Mouse (Mus musculus) stomach, embryonic 16.5 days (tissue): ENCODE measurements at regions not wholly inside any gene's neighbourhood (a gene's known extent, or its start where the extent isn't known, plus 50 kb on each side); places are given as distances from the start of the nearest gene placed in this dataset.
"Not testable (repeated sequence)": the region's sequence is repeated elsewhere in the genome, so short reads cannot be mapped to it uniquely, and the experiment has no call there.

Experiments used
- ATAC-seq: fragments of 200-750 bp; cut with Nextera tagmentation; 2 replicates; pipeline ENCODE4 v1.8.0; 2017; ENCODE audit warnings: moderate number of reproducible peaks, moderate TSS enrichment; ENCODE audit not compliant: insufficient read depth, low FRiP score
- H3K27ac ChIP-seq: fragments of 300-500 bp; sonication (generic); 2 replicates; pipeline ENCODE4 v1.5.1; 2014; ENCODE audit warnings: low read length
- H3K27me3 ChIP-seq: fragments of 300-500 bp; sonication (generic); 2 replicates; pipeline ENCODE4 v1.6.1; 2014; ENCODE audit warnings: low read length, control low read depth, mixed read lengths; ENCODE audit not compliant: control insufficient read depth, insufficient read depth
- H3K36me3 ChIP-seq: fragments of 300-500 bp; sonication (generic); 2 replicates; pipeline ENCODE4 v1.6.1; 2014; ENCODE audit warnings: low read length; ENCODE audit not compliant: control insufficient read depth, insufficient read depth
- H3K4me1 ChIP-seq: fragments of 300-500 bp; sonication (generic); 2 replicates; pipeline ENCODE4 v1.6.1; 2014; ENCODE audit warnings: low read length, control low read depth, mixed read lengths; ENCODE audit not compliant: control insufficient read depth, insufficient read depth
- H3K4me2 ChIP-seq: fragments of 300-500 bp; sonication (generic); 2 replicates; pipeline ENCODE4 v1.6.1; 2014; ENCODE audit warnings: low read depth, low read length, mixed read lengths
- H3K4me3 ChIP-seq: fragments of 300-500 bp; sonication (generic); replicated peaks from 2 replicates; pipeline ENCODE4 v1.5.1; 2014; ENCODE audit warnings: mild to moderate bottlenecking, low read length
- H3K9ac ChIP-seq: fragments of 300-500 bp; sonication (generic); 2 replicates; pipeline ENCODE4 v1.6.1; 2014; ENCODE audit warnings: low read length
- H3K9me3 ChIP-seq: fragments of 300-500 bp; sonication (generic); replicated peaks from 2 replicates; pipeline ENCODE4 v1.6.1; 2016; ENCODE audit warnings: low read length, control low read depth; ENCODE audit not compliant: control insufficient read depth
- WGBS: fragments of 180-500 bp; shearing (Covaris S2); extraction: QIAGEN DNeasy Blood & Tissue Kit; methylation state at CpG from one replicate; pipeline ENCODE4 v1.1.7; 2014; 5-methylcytosine and 5-hydroxymethylcytosine counted together

GRCm38 (mm10) chr10:30405669-30406393 lies 194.7 kb downstream of the Trmt11 start:
- WGBS, result 60% methylated on average over 13 of the region's 13 CpGs

DNA sequence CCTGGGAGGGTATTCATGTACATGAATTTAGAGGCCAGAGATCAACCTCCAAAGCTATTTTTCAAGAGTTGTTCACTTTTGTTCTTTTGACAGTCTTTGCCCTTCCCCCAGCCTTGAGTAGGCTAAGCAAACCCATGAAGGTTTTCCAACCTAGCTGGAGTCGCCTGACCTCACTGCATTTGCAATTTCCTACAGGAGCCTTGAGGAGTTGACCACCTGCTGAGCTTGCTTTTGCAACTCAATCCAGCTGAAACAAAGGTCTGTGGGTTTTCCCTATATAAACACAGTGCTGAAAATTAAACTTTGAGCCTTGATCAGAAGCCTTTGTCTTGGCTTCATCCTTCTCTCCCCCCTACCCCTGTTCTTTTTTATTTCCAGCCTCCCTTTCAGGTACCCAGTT lies 170.2 kb upstream of the Cenpw start:
- H3K36me3 ChIP-seq, result no peaks in the 10 kb centered on the region
- 10% methylated on average over 1 of the region's 1 CpGs for WGBS
- ATAC-seq, result no peak
- no peak overlapping the region for H3K27ac ChIP-seq
- no peak overlapping the region for H3K4me3 ChIP-seq
- H3K9me3 ChIP-seq, result no peaks in the 10 kb centered on the region
- H3K9ac ChIP-seq, result no peak overlapping the region
- no peaks in the 10 kb centered on the region for H3K4me1 ChIP-seq
- no peaks in the 10 kb centered on the region for H3K27me3 ChIP-seq
- no peak overlapping the region for H3K4me2 ChIP-seq

More at GRCm38 (mm10) chr10:30405669-30406393, 194.7 kb downstream of the Trmt11 start:
- Histone ChIP-seq H3K27me3 (no peaks in the 10 kb centered on the region), H3K36me3 (no peaks in the 10 kb centered on the region), H3K27ac (no peak overlapping the region), H3K4me1 (no peaks in the 10 kb centered on the region), H3K4me3 (no peak overlapping the region), H3K9ac (no peak overlapping the region), H3K9me3 (no peaks in the 10 kb centered on the region), H3K4me2 (no peak overlapping the region)
- no peak for ATAC-seq

GRCm38 (mm10) chr10:30360811-30361210 lies 160.5 kb upstream of the Cenpw start:
- H3K4me3 ChIP-seq, H3K4me2 ChIP-seq, H3K4me1 ChIP-seq, H3K36me3 ChIP-seq, H3K9ac ChIP-seq, ATAC-seq, H3K9me3 ChIP-seq, H3K27ac ChIP-seq, H3K27me3 ChIP-seq: not testable (repeated sequence)

GRCm38 (mm10) chr10:30359051-30359450 lies 158.7 kb upstream of the Cenpw start:
- Histone ChIP-seq H3K36me3 (no peaks in the 10 kb centered on the region), H3K4me2 (no peak overlapping the region), H3K4me3 (no peak overlapping the region), H3K27ac (no peak overlapping the region), H3K9me3 (no peaks in the 10 kb centered on the region), H3K9ac (no peak overlapping the region), H3K27me3 (no peaks in the 10 kb centered on the region), H3K4me1 (no peaks in the 10 kb centered on the region)
- WGBS, result 100% methylated on average over 1 of the region's 1 CpGs
- ATAC-seq, result no peak

DNA sequence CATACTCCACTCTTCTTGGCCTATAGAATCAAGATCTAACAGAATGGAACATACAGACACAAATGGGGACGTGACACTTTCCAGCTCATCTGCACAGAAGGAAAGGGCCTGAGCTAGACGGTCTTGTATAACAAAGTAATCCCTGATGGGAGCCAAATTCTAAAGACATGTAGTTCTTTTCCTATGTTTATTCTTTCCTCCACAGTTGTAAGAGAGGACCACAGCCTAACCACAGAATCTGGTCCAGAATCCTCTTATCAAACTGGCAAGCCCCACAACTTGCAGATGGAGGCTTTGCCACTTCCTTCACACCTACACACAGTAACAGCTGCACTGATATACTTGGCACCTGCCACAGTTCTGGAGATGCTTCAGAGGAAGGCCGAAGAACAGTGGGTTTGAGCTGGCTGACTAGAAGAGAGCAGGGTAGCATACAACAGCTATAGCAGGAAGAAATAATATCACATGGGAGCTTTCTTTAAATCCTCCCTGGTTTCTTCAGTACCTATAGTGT lies 142.7 kb upstream of the Cenpw start:
- ATAC-seq, result no peak
- Histone ChIP-seq H3K9ac (no peak overlapping the region), H3K4me2 (no peak overlapping the region), H3K27me3 (no peaks in the 10 kb centered on the region), H3K27ac (no peak overlapping the region), H3K4me3 (no peak overlapping the region), H3K36me3 (no peaks in the 10 kb centered on the region), H3K4me1 (no peaks in the 10 kb centered on the region), H3K9me3 (no peaks in the 10 kb centered on the region)
- 67% methylated on average over 3 of the region's 3 CpGs for WGBS

DNA sequence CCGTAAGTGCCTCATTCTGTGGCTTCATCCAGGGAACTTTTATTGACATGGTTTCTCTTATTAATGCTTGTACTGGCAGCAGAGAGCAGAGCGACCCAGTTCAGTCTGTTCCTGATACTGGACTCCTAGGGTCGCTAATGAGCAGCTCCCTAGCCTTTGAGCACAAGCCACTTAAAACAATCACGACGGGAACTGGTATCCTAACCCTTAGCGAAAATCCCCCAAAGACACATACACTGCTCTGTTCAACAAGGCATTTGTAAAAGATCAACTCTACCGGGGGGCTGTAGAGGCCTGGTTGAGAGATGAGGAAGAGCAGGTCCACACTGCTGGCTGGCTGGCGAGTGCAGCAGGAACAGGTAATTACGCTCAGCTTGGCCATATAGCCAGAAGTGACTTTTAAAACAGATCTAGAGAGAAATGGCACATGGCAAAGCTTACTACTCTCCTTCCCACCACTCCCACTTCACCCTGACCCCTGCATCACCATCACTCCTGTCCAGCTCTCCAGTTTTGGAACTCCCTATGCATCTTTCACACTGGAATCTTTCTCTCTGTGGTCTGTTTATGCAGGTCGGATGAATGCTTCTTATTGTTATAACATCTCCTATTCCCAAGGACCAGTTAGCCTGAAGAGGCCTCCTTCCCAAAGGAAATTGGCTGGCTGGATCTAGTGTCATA lies 128.1 kb upstream of the Cenpw start:
- Histone ChIP-seq H3K4me1 (no peaks in the 10 kb centered on the region), H3K4me3 (no peak overlapping the region), H3K9me3 (no peaks in the 10 kb centered on the region), H3K27ac (no peak overlapping the region), H3K9ac (no peak overlapping the region), H3K36me3 (no peaks in the 10 kb centered on the region), H3K27me3 (no peaks in the 10 kb centered on the region), H3K4me2 (no peak overlapping the region)
- no peak for ATAC-seq
- WGBS, result 31% methylated on average over 10 of the region's 10 CpGs

DNA sequence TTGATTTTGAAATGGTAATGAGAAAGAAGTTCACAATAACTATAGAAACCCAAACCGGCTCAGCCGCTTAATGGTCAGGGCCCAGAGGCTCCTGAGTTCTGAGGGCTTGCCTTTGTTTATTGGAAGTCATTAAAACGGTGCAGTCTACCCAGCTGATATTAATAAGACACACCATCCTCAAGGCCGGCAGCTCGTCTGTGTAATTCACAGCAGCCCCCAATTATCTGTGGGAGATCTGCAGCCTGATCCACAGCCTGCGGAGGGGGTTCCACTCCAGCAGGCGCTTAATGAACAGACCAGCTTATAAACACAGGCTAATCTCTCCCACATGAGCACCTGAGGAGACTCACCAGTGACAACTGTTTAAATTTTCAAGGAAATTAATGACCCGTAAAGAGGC lies 127.5 kb upstream of the Cenpw start:
- Histone ChIP-seq H3K4me2 (no peak overlapping the region), H3K4me1 (no peaks in the 10 kb centered on the region), H3K9me3 (no peaks in the 10 kb centered on the region), H3K27ac (no peak overlapping the region), H3K36me3 (no peaks in the 10 kb centered on the region), H3K27me3 (no peaks in the 10 kb centered on the region), H3K4me3 (no peak overlapping the region), H3K9ac (no peak overlapping the region)
- ATAC-seq, result no peak
- 30% methylated on average over 8 of the region's 8 CpGs for WGBS

DNA sequence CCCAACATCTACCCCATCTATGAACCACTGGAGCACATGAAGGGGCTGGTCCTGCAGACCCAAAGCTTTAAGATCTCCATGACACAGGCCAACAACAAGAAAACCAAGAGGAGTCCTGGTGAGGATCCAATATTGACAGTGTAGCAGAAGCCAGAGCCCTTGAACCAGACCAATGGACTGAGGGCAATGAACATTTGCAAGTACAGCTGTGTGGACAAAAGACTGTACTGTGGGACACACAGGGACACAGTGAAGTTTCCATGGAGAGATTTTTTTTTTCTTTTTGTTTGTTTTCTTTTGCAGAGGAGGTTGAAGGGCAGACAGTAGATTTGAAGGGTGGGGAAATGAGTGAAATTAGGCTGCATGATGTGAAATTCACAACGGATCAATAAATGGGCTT lies 126.5 kb upstream of the Cenpw start:
- WGBS, result 60% methylated on average over 1 of the region's 1 CpGs
- no peak for ATAC-seq
- Histone ChIP-seq H3K4me2 (no peak overlapping the region), H3K27me3 (no peaks in the 10 kb centered on the region), H3K36me3 (no peaks in the 10 kb centered on the region), H3K4me1 (no peaks in the 10 kb centered on the region), H3K9me3 (no peaks in the 10 kb centered on the region), H3K27ac (no peak overlapping the region), H3K4me3 (no peak overlapping the region), H3K9ac (no peak overlapping the region)

DNA sequence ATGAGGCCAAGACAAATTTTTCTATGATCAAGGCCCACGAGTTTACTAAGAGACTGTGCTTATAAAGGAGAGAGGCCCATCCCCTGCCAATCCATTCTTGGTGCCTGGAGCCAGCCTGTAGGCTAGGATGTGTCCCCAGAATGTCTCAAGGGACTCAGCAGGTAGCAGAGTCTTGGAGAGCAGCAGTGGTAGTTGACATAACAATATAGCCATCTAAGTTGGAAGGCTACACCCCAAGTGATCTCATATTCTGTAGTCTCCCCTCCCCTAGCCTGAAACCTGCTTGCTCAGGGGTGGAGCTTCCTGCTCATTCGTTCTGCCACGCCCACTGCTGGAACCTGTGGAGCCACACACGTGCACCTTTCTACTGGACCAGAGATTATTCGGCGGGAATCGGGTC lies 95.5 kb upstream of the Cenpw start:
- not testable (repeated sequence) for H3K9ac ChIP-seq, H3K27ac ChIP-seq, H3K4me2 ChIP-seq, H3K36me3 ChIP-seq, H3K9me3 ChIP-seq, H3K4me1 ChIP-seq, ATAC-seq, H3K27me3 ChIP-seq, H3K4me3 ChIP-seq
- WGBS, result 71% methylated on average over 1 of the region's 7 CpGs
